Mouse (Mus musculus) erythroblast, embryonic 14.5 days (primary cell): ENCODE results near the gene Ltb.

Experiments used
- GATA1 ChIP-seq: IDR thresholded peaks from 2 replicates; pipeline ENCODE4 v1.6.1; 2012; ENCODE audit warnings: low read length, inconsistent platforms, mixed read lengths
- TAL1 ChIP-seq: IDR thresholded peaks from 3 replicates; pipeline ENCODE4 v1.6.1; 2012; ENCODE audit warnings: low read length, inconsistent platforms, mixed read lengths

DNA sequence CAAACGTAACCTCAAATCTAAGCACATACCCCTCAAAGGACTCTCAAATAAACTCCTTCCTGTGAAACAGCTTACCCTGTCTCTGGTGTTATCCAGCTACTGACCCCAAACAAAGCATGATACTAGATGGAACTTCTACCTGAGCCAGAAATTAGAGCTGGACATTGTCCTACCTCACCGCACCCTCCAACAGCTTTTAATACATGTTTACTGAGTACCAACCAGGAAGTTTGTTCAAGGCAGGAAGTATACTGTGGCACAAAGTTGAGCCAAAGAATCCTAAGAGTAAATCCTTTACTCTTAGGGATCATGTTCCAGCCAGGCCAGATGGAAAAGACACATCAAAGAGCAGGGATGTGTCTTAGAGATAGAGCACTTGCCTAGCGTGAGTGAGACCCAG, 16.4 kb downstream of the Ltb start:
- no peak for TF ChIP-seq GATA1
- no peak for TF ChIP-seq TAL1
